Mouse (Mus musculus) thymus, adult 18-20 months (tissue): ENCODE results near the gene Mucl1.
"Not testable (repeated sequence)": the region's sequence is repeated elsewhere in the genome, so short reads cannot be mapped to it uniquely, and the experiment has no call there.

ENCODE experiments used
- DNase-seq, 2 experiments: peaks; one replicate each; pipeline ENCODE4 v3.0.0; 2022; ENCODE audit warnings: mixed read lengths in 2 of 2

Gene Mucl1

GRCm38 (mm10) chr15:103755369-103755768, at the start of gene Mucl1:
Gene Mucl1, minus strand, starts transcription at chr15:103755469.
- DNase-seq: no peak

- not testable (repeated sequence) for DNase-seq
Measured at GRCm38 (mm10) chr15:103766836-103767235, 11.6 kb upstream of the Mucl1 start.

- not testable (repeated sequence) for DNase-seq
Measured at GRCm38 (mm10) chr15:103716861-103717260, 38.4 kb downstream of the Mucl1 start.
